Mouse (Mus musculus): Measurements from ENCODE around the gene Gm7030. TPM values are rescaled to one million over a fixed set of nuclear protein-coding genes. Genes with fewer than 3 reads are reported as not detected.

Gene Gm7030
- not detected for polyA plus RNA-seq (2017; shearing (Covaris generic))

GRCm38 (mm10) chr17:36128968-36129817 is at the start of gene Gm7030:
Gm7030 (minus strand) TSS chr17:36129425.

DNA sequence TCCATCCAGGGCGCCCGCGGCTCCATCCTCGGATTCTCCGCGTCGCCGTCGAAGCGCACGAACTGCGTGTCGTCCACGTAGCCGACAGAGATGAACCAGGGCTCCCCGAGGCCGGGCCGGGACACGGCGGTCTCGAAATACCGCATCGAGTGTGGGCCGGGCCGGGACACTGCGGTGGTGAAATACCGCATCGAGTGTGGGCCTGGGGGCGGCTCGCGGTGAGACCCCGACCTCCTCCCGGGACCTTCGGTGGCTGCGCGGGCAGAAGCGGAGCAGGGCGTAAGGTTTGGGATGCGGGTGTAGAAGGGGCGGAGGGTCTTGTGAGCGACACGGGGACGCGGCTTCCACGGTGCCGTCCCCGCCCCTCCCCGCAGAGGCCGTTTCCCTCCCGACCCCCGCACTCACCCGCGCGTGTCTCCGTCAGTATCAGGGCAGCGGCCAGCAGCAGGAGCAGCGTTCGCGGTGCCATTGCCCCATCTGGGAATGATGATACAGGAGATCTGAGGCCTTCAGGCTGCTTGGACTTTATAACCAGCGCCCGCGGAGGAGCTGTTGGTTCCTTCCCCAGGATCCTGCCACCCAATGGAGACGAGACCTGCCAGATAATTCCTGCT is 38.9 kb upstream of the Gm7030 start, which contains the start of gene Gm8909:
Gene Gm8909, minus strand, starts transcription at position 499 of the 614 bp plus-strand sequence.

DNA sequence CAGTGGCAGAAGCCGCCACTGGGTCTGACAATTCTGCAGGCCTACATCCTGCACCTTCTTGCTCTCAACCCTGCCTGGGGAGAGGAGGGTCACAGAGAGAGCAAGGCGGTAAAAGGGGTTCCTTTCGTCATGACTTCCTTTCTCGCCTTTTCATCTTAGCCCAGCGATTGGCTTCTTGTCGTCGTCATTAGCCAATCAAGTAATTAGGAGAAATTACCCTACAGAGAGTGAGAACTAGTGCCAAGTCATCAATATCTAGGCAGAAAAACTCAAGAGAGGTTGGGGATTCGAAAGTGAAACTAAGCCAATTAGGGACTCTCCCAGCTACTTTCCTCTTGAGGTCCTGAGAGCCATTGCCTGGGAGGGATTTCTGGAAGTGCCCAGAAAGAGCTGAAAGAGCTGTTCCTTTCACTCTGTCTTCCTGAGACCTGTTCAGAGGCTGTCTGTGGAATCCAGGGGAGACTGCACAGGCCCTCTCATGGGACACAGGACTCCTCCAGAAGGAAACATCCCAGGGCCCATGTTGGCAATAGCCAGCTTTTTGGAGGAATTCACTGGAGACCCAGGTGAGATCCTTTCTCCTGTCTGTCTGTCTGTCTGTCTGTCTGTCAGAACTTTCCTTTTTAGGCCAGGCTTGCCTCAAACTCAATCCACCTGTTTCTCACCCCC is 7.7 kb downstream of the Gm7030 start, which contains the start of gene Gm19684:
Gene Gm19684, plus strand, starts transcription at position 327 of the 669 bp plus-strand sequence.

Other genes with a start within 250 kb of the Gm7030 start
- 58.7 TPM for gene Dhx16, start 249.6 kb downstream of the Gm7030 start, polyA plus RNA-seq (2017; shearing (Covaris generic))
- 30.8 TPM for gene 2310061I04Rik, start 232.0 kb downstream of the Gm7030 start, polyA plus RNA-seq (2017; shearing (Covaris generic))
- 4.5 TPM for gene Atat1, start 219.3 kb downstream of the Gm7030 start, polyA plus RNA-seq (2017; shearing (Covaris generic))
- gene Mrps18b, start 213.0 kb downstream of the Gm7030 start, polyA plus RNA-seq (2017; shearing (Covaris generic)), result 99.6 TPM
- 53.6 TPM for gene Ppp1r10, start 213.0 kb downstream of the Gm7030 start, polyA plus RNA-seq (2017; shearing (Covaris generic))
- 145 TPM for gene Abcf1, start 159.7 kb downstream of the Gm7030 start, polyA plus RNA-seq (2017; shearing (Covaris generic))
- gene Gnl1, start 149.6 kb downstream of the Gm7030 start, polyA plus RNA-seq (2017; shearing (Covaris generic)), result 75.6 TPM
- 35.3 TPM for gene Prr3, start 149.2 kb downstream of the Gm7030 start, polyA plus RNA-seq (2017; shearing (Covaris generic))
- gene H2-T24, start 108.9 kb downstream of the Gm7030 start, polyA plus RNA-seq (2017; shearing (Covaris generic)), result 12.1 TPM
- 382 TPM for gene H2-T23, start 96.6 kb downstream of the Gm7030 start, polyA plus RNA-seq (2017; shearing (Covaris generic))
- 160 TPM for gene H2-T22, start 86.7 kb downstream of the Gm7030 start, polyA plus RNA-seq (2017; shearing (Covaris generic))
- 0.62 TPM for gene Gm6034, start 86.5 kb downstream of the Gm7030 start, polyA plus RNA-seq (2017; shearing (Covaris generic))
- gene Gm11127, start 71.1 kb downstream of the Gm7030 start, polyA plus RNA-seq (2017; shearing (Covaris generic)), result not detected
- gene Gm19684, start 7.7 kb downstream of the Gm7030 start, polyA plus RNA-seq (2017; shearing (Covaris generic)), result 1.2 TPM
- gene Gm8909, start 39.1 kb upstream of the Gm7030 start, polyA plus RNA-seq (2017; shearing (Covaris generic)), result 9.4 TPM
- 0.37 TPM for gene H2-T3, start 60.9 kb upstream of the Gm7030 start, polyA plus RNA-seq (2017; shearing (Covaris generic))
- 173 TPM for gene Rpp21, start 128.6 kb upstream of the Gm7030 start, polyA plus RNA-seq (2017; shearing (Covaris generic))
- gene Trim39, start 142.8 kb upstream of the Gm7030 start, polyA plus RNA-seq (2017; shearing (Covaris generic)), result 37.1 TPM
- gene H2-M10.2, start 157.1 kb upstream of the Gm7030 start, polyA plus RNA-seq (2017; shearing (Covaris generic)), result not detected
- not detected for gene H2-M10.1, start 196.7 kb upstream of the Gm7030 start, polyA plus RNA-seq (2017; shearing (Covaris generic))
- not detected for gene H2-M10.3, start 239.0 kb upstream of the Gm7030 start, polyA plus RNA-seq (2017; shearing (Covaris generic))